Mouse (Mus musculus) right cerebral cortex, postnatal 14 days (tissue): ENCODE results near the gene Pepd.
"Not testable (repeated sequence)": the region's sequence is repeated elsewhere in the genome, so short reads cannot be mapped to it uniquely, and the experiment has no call there.

Source experiments
- DNase-seq: peaks from one replicate; pipeline ENCODE4 v3.0.0; 2022

Pepd gene

GRCm38 (mm10) chr7:34933142-34933541, 21.0 kb downstream of the Pepd start:
- no peak for DNase-seq

DNA sequence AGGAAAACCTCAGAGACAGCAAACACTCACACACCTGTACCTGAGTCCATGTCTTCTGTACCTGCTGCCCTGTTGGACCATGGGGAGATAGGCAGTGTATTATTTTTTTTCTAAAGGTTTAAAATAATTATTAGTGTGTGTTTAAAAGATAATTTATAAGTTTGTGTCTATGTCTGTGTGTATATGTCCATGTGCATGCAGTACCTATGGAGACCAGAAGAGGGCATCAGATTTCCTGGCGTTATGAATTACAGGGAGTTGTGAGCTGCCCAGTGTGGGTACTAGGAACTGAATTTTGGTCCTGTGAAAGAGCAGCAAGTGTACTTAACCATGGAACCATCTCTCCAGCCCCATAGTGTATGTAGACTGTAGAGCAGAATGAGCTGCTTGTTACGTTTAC, 24.2 kb downstream of the Pepd start:
- DNase-seq, result no peak

GRCm38 (mm10) chr7:34938636-34939261, 26.6 kb downstream of the Pepd start:
- no peak for DNase-seq

GRCm38 (mm10) chr7:34939262-34939951, 27.2 kb downstream of the Pepd start:
- no peak for DNase-seq

- no peak for DNase-seq
Measured at GRCm38 (mm10) chr7:34939952-34940312, 27.8 kb downstream of the Pepd start.

DNA sequence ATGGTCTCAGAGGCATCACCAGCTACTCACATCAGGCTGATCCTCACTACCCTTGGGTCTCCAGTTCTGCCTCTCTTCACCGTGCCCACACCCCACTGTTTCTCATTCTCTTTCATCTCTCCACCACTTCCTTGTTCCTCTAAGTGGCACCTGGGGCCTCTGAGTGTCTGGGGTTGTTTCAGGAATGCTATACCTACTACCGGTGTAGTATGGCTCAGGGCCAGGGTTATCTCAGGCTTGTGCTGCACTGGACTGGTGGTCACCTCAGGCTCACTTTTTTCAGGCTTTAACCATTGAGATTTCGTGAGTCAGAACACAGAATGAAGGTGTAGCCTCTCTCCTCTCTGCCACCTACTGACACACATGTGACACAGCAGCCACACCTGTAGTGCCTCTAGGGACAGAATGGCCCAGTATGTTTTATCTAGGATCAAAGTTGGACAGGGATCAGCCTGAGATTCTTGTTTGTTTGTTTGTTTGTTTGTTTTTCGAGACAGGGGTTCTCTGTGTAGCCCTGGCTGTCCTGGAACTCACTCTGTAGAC, 31.5 kb downstream of the Pepd start:
- no peak for DNase-seq

DNA sequence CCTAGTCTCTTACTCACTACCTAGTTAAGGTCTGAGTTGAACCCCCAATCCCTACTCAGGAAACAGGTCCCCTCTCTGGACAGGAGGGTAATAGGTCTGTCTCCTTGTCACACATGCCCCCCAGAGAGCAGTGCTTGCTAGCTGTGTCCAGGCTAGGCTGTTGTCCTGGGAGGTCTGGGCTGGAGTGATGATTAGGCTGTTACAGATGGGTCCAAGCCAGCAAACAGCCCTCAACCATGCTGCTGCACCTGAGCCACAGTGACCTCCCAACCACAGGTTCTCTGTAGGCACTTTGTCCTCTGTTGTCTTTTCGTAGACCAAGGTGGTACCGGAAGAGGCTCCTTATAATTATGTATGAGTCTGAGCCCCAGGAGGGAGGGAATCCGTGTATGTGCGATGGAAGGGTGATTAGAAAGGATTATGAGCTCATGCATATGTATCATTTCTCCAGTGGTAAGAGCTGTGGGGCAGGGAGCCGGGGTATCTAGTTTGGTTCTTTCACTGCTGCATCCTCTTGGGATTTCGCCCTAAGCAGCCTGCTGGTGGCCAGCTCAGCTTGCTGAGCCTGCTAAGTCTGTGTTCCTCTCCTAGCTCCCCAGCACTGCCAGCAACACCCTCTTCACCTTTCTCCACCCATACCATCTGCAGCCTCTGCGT, 34.2 kb downstream of the Pepd start:
- no peak for DNase-seq

DNA sequence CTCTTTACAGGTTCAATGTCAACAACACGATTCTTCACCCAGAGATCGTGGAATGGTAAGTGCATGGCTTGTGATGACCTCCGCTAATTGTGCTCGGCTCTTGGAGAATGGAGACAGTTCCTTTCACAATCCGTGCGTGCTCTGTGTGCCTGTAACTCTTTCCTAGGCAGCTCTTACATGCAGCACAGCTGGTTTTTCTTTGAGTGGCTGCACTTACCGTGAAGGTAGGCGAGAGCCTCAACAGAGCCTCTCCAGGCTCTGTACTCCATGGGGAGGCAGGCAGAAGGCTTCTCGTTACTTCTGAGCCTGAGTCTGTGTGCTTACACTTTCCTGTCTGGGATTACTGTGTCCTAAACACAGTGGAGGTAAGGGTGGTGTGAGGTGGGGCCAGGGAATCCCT, 42.4 kb downstream of the Pepd start:
- DNase-seq, result no peak

GRCm38 (mm10) chr7:34955295-34955694, 43.1 kb downstream of the Pepd start:
- no peak for DNase-seq

GRCm38 (mm10) chr7:34957138-34957537, 45.0 kb downstream of the Pepd start:
- no peak for DNase-seq

DNA sequence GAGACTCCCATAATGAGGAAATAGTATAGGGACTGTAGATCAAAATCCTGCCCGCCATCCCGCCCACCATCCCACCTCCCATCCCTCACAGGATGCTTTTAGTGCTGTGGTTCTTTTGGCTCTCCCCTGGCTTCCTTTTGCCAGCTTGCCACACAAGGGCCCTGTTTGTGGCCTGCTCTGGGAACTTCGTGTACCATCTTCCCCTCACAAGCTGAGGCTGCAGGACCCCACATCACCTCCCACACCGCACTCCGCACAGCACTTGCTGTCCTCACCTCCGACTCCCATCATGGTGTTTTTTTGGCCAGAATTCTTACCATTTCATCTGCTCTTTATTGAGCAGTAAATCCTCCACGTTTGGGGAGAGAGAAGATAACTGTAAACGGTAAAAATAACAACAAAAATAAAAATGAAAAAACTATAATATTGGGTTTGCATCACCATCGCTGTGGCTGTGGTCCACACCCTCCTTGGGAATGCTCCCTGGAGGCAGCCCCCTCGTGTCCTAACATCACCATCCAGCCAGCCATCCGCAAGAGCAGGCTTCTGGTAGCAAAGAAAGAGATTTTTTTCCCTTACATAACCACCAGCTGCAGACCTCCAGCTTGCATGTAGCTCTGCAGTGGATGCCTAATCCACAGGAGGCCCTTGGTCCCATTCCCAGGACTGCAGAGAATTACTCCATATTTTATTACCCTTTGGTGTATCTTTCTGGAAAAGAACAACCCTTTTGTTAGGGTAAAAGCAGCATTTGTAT, 51.9 kb downstream of the Pepd start:
- no peak for DNase-seq

DNA sequence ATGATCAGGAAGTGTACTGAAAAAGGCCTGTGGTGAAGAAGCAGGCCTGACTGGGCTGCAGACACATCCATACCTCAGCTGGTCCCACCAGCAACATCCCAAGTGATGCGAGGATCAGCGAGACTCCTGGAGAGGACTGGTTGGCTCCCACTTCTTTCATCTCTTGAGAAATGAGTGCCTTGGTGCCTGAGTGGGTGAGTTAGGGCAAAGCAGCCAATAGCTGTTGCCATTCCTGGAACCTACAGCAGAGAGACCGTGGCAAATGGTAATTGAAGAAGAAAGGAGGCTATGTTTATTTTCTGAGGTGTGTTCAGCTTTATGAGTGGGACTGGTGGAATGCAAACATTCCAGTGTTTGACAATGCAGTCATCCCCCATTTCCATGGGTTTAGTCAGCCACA, 55.2 kb downstream of the Pepd start:
- no peak for DNase-seq

GRCm38 (mm10) chr7:34968749-34969433, 56.7 kb downstream of the Pepd start:
- no peak for DNase-seq

- DNase-seq, result no peak
Measured at GRCm38 (mm10) chr7:34971826-34972225, 59.6 kb downstream of the Pepd start.

DNA sequence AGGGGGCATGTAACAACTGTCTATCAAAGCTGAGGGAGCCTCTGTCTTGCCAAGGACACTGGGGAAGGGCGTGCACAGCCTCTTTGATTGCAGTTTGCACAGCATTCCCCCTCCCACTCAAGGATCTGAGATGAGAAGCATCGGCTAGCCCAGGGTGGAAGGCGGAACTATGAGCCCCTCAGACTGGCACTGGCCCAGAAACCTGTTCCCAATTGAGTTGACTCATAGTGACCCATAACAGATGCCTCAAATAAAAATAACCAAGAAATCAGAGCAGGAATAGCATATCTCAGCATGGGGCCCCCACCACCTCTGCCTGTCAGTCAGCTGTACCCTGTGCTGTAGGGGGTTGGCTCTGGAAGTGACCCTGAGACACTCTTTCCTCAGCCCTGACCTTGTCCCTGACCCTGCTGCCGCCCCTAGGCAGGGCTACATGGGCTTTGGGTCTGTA, 60.8 kb downstream of the Pepd start:
- no peak for DNase-seq

- DNase-seq, result no peak
Measured at GRCm38 (mm10) chr7:34973877-34974276, 61.7 kb downstream of the Pepd start.

DNA sequence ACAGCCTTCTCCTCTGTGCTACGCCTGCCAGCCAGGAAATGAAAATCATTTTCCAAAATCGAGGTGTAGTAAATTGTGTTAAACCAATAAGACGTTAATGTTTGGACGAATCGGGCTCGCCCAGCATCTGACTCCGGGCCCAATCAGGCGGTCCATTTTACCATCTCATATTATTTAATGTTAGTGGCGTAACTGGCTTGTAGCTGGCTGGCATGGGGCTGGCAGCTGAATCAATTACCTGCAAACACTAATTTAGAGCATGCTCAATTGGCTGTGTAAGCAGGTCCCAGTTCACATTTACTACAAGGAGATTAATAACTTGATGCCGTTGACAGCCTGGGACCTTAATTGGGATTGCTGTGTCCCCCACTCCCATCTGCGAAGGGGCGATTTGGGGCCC, 63.7 kb downstream of the Pepd start:
- DNase-seq, result no peak

DNA sequence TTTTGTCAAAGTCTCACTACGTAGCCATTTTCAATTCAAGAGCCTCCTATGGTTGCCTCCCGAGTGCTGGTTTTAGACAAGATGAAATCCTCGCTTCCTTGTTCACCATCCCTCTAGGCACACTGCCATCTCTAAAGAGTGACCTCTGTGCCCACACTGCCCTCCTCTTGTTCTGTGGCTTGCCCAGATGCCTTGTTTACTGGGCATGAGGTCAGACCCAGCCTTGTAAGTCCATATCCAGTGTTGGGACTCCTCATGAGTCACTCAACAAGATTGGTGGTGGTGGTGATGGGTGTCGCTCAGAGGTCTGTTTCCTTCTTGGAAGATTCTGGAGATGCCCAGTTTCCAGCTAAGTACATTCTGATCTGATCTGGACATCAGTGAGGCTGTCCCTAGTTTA, 65.2 kb downstream of the Pepd start:
- no peak for DNase-seq

DNA sequence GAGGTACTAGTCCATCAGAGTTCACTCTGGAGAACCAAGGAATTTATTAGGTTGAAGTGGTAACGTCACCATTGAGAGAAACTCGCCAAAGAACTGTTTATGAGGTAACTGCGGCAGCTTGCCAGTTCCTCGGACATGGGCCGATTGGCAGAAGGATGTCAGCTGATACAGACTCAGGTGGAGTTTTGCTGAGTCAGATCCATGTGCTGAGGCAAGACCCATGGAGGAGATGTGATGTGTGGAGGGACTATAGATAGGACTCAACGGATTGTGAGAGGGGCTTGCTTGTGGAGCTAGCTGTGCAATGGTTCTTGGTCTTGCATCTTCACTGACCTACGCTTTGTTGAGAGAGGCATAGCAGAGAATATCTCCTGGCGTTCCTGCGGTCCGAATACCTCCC, 69.6 kb downstream of the Pepd start:
- no peak for DNase-seq

DNA sequence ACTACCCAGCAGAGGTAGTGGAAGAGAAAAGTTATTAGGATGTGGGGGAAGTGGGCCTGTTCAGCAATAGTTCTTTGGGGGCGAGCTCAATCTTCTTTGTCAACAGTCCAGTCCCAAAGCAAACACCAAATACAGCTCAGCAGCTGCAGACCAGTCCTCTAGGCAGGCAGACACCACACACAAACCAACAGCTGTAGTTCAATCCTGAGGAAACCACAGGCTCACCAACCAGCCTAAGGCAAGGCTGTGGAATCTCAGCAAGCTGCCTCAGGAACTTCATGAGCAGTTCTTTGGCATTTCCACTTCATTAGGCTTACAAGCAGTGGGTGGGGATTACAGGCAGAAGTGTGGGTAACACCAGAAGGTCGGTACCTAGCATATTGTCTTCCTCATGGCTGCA, 70.2 kb downstream of the Pepd start:
- DNase-seq, result not testable (repeated sequence)

DNA sequence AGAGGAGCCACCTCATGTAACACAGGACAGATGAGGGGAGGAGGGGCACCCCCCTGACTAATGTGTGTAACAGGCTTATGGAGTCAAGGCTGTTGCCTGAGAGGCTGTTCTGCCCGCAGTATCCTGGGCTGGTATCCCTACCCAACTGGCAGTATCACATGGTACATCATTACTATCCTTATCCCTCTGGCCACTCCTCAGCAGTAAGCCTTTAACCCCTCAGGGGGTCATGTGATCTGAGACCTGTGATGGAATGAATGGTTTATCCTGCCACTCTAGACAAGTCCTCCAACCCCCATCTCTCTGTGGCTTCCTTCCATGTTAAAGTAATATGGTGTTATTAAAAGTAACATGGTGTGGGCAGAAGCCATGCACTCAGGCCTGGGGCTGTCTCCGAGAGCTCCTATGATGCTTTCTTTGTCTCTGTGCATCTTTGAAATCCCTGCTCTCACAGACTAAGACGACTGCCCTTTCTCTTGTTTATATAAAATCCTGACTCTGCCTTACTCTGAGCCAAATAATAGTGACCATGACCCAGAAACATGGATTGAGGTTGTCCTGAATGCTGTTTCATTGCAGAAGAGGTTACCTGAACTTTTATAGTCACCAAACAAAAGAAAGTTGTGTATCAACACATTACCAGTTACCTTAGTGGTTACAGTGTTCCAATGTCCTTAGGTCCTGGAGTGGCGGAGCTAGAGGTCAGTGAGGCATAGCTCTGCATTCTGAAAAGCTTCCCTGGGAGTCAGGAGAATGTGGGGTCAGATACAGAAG, 71.7 kb downstream of the Pepd start:
- DNase-seq, result no peak
